Mouse (Mus musculus) mesoderm, embryonic 11.5 days (tissue): ENCODE measurements around the gene Zfp207.
"Not testable (repeated sequence)": the region's sequence is repeated elsewhere in the genome, so short reads cannot be mapped to it uniquely, and the experiment has no call there.

Source experiments
- DNase-seq: peaks from one replicate; pipeline ENCODE4 v3.0.0-alpha.2; 2012; ENCODE audit warnings: low read depth, low spot score

Gene Zfp207

DNA sequence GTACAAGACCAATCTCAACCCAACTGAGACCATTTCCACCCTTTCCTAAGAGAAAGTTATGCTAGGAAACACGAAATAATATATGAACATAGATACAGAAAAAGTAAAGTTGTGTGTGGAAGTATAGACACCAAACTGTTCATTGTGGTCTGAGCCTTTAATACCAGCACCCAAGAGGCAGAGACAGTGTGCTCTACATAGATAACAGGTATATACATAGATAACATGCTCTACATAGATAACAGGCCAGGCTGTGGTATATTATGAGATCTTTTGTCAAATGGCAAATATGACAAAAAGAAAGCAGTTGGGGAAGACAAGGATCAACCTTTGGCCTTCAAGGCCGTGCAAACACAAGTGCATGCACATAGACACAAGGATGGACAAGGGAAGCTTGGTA lies 27.3 kb downstream of the Zfp207 start:
- no peak for DNase-seq

DNA sequence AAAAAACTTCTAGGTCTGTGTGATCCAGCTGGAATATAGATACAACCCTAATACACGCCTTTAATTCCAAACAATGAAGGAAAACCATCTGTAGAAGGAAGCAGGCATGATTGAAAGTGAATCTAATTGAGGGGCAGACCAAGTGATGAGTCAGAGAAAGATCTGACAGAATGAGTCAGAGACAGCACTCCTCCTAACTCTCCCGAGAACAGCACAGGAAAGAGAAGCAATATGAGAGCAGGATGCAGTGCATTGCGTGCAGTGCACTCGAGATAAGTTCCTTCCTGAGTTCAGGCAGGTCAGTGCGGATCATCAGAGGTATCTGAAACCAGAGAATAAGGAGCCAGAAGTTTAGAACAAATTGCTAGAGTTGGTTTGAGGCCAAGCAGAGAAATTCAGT lies 34.0 kb downstream of the Zfp207 start:
- no peak for DNase-seq

DNA sequence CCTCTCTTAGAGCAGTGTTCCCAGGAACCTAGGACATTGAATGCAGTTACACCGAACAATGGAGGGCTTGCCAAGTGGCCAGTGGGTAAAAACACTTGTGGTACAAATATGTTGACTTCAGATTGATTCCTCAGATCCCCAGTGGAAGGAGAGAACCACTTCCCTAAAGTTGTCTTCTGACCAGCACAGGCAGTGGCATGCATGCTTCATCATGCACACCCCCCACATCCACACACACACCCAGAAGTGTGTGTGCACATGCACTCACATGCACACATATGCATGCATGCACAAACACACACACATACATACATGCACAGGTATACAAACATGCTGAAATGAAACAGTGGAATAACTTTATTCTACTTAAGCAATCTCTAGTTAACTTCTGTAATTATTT lies 36.7 kb downstream of the Zfp207 start:
- DNase-seq, result no peak

DNA sequence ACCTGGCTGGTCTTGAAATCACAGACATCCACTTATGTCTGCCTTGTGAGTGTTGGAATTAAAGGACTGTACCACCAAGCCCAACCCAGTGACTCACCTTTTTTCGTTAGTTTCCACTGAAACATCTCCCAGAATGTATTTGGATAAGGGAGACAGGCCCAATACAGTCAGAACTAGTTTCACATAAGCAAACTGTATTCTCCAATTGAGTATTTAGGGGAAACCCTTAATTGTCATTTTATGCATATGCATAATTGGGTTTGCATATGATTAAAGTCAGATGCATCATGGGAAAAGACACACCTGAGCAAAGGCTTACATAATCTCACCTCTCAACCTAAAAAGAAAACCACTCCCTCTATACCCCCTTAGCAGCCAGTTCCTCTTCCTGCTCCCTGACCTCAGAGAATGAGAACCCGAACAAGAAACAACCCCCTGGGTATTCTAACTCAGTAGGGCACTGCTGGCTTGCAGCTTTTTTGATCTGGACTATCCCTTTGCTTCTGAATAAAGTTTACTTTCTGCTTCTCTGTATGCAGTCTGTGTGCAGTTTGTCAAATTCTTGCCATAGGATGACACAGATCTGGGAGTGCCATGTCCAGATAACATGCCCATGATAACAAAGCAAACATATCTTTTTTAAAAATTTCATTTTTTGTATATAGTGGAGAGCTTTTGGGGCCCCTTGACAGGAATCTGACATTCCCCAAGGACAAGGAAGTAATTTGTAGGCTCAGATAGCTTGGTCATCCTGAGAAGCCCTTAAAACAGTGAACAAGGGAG lies 37.3 kb downstream of the Zfp207 start:
- no peak for DNase-seq

DNA sequence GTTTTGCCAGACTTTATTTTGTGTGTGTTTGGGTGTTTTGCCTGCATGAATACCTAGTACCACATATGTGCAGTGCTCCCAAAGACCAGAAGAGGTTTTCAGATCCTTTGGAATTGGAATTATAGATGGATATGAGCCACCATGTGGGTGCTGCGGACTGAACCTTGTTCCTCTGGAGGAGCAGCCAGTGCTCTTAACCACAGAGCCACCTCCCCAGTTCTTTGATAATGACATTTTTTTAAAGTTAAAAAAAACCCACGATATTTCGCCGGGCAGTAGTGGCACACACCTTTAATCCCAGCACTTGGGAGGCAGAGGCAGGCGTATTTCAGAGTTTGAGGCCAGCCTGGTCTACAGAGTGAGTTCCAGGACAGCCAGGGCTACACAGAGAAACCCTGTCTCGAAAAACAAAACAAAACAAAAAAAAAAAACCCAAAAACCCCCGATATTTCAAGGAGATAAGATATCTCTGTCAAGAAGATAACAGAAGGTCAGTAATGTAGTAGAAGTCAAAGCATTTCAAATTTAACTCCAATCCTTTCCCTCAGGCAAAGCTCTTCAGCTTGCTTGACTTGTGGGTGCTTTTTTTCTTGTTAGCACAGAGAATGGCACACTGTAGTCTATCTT lies 38.5 kb downstream of the Zfp207 start:
- no peak for DNase-seq

DNA sequence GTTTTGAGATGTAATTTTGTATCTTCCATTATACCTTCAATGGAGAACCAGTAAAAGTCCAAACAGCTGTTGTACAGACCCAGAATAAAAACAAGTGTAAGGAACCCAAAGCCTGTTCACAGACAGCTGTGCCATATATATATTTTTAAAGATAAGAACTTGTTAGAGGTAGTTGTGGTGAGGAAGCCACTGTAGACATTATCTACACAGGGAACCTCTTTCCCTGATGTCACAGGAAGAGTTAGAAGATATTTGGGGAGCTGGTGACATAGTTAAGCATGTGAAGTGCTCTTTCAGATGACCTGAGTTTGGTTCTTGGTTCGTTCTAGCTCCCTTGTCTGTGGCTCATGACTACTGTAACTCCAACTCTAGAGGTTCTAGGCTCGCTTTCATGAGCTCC lies 41.6 kb downstream of the Zfp207 start:
- no peak for DNase-seq

DNA sequence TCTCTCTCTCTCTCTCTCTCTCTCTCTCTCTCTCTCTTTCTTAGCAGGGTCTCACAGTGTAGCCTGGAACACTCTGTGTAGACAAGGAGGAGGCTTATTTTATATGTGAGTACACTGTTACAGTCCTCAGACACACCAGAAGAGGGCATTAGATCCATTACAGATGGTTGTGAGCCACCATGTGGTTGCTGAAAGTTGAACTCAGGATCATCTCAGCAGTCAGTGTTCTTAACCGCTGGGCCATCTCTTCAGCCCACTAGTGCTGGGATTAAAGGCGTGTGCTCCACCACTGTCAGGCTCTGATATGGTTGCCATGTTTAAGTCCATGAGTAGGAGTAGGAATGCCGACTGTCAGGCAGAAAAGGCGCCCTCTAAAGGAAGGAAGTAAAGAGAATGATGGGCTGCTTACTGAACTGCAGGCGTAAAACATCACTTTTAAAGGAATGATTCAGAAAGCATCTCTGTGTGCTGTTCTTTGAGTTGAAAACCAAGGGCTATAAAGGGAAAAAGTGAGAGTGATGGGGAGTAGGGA lies 42.2 kb downstream of the Zfp207 start:
- DNase-seq, result no peak

DNA sequence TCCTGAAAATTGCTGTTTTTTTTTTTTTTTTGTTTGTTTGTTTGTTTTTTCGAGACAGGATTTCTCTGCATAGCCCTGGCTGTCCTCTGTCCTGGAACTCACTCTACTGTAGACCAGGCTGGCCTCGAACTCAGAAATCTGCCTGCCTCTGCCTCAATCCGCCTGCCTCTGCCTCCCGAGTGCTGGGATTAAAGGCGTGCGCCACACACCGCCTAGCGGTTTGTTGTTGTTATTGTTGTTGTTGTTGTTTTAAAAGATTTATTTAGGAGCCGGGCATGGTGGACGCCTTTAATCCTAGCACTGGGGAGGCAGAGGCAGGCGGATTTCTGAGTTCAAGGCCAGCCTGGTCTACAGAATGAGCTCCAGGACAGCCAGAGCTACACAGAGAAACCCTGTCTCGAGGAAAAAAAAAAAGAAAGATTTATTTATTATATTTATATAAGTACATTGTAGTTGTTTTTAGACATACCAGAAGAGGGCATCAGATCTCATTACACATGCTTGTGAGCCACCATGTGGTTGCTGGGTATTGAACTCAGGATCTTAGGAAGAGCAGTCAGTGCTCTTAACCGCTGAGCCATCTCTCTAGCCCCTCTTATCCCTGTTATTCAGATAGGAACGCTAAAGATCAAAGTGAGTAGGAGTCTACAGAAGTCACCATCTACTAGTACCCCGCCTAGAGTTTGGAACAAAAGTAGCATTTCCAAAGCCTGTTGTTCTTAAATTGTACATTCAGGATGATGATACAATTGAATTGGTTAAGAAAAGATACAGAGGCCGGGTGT lies 43.1 kb downstream of the Zfp207 start:
- not testable (repeated sequence) for DNase-seq

DNA sequence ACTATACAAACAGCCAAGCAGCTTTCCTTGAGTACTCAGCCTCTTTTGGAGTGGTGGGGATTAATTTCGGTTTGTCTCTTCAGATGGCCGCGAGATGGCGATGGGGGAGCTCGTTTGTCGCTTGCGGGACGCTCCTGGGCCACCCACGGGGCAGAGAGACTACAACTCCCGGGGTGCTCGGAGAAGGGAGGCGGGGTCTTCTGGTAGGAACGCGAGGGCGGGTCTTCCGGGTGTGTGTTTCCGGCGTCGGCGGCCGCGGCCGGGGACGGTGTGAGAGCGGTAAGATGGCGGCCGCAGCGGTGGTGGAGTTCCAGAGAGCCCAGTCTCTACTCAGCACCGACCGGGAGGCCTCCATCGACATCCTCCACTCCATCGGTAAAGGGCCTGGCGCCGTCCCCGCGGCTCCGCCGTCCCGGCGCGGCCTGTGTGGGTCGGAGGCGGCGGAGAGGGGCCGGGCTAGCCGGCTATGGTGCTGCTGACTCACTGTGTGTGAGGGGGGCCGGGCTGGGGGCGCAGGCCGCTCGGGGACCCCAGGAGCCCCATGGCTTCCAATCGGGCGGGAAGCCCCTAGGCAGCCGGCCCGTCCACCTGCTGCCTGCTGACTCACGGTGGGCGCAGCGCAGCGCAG lies 45.4 kb downstream of the Zfp207 start, which contains the start of gene Psmd11:
TSS of gene Psmd11 (plus strand) at position 235 of the 628 bp plus-strand sequence.
- peak; percentile 96 for DNase-seq

DNA sequence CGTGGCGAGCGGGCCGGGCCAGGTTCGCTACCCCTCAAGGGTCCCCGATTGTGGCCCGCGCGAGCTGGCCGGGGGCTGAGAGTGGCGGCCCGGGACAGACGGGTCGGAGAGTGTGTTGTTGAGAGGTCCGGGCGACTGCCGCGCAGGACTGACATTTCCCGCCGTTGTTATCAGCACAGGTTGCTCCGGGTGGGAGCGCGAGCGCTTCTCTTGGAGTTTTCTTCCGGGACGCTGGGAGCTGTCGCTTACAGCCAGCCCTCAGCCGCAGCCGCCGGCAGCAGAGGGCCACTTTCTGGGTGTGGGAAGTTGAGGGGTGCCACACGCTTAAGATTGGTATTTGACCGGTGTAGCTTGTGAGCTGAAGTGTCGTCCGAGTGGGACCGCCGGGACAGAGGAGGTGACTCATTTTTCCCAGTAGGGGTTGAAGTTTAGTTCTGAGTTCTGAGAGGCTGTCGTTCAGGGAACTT lies 46.0 kb downstream of the Zfp207 start:
- peak; percentile 21 for DNase-seq

DNA sequence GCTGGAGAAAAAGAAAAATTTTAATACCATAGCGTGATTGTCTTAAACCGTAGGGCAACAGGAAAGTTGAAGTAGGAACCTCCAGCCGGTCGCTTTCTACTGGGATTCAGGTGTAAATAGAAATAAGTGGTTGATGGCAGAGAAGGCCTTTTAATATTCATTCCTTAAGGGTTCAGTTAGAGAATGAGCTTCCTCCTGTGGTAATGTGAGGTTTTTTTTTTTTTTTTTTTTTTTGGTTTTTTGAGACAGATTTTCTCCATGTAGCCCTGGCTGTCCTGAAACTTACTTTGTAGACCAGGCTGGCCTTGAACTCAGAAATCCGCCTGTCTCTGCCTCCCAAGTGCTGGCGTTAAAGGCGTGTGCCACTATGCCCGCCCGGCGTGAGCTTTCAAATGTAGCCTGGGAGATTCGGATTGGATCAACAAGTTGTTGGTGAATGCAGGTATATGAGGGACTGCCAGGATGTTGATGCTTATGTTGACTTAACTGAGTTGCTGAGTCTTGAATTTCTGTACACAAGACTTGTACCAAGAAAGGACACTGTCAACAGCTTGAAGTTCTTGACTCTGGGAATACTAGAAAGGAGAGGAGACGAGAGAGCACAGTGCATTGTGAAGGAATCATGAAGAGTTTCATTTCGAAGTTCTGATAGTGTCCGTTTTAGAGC lies 46.6 kb downstream of the Zfp207 start:
- DNase-seq, result no peak

DNA sequence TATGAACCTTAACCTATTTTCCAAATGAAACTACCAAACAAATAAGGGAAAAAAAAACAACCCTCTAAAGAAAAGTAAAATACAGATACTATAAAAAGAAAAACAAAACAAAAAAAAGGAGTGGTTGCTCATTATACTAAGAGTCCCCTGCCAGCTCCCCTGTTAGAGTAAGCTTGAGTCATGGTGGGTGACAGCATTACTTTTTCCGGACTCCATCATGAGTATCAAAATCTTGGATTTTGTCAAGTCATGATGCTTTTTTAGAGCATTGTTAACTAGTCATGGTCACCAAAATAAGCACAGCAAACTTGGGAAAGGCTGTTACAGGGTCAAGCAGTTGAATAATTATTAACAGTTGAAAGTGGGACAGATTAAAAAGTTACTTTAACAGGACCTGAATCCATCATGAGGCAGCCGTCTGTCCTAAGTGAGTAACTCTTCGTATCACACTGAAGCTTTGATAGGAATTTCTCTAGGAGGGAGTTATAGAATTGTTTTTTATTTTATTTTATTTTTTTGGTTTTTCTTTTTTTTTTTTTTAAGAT lies 47.4 kb downstream of the Zfp207 start:
- DNase-seq, result no peak

DNA sequence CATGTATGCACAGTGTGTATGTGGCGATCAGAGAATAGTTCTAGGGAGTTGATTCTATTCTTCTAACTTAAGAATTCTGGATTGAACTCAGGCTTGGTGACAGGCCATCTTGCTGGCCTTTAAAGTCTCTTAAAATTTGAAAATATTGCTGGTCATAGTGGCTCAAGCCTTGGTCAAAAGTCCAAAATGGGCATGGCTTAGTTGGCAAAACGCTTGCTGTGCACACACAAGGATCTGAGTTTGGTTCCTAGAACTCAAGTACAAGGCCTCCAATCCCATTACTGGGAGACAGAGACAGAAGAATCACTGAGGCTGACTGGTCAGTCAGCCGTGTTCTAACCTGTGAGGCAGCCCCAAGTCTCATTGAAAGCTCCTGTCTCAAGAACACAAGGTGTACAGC lies 63.8 kb downstream of the Zfp207 start:
- DNase-seq, result no peak

DNA sequence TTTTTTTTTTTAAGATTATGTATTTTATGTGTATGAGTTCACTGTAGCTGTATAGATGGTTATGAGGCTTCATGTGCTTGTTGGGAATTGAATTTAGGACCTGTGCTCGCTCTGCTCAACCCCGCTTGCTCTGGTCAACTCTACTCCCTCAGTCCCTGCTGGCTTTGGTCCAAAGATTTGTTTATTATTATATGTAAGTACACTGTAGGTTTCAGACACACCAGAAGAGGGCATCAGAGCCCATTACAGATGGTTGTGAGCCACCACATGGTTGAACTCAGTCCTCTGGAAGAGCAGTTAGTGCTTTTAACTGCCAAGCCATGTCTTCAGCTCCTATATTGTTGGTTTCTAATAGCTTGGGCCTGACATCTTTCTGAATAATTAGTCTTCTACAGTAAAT lies 66.8 kb downstream of the Zfp207 start:
- DNase-seq, result no peak

DNA sequence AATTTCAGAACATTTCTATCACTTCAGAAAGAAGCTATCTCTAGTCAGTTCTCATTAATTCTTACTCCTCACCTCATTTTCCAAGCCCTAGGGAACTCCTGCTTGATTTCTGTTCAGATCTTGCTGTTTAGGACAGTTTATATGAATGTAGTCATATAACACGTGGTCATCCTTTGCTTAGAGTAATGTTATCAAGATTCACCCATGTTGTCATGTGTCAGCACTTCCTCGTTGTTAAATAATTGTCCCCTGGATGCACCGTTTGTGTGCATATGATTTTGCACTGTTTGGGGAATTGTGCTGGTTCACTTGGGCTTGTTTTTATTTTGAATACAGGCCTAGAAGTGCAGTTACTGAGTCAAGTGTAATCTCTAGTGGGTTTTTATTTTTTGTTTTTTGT lies 69.2 kb downstream of the Zfp207 start:
- DNase-seq, result no peak

DNA sequence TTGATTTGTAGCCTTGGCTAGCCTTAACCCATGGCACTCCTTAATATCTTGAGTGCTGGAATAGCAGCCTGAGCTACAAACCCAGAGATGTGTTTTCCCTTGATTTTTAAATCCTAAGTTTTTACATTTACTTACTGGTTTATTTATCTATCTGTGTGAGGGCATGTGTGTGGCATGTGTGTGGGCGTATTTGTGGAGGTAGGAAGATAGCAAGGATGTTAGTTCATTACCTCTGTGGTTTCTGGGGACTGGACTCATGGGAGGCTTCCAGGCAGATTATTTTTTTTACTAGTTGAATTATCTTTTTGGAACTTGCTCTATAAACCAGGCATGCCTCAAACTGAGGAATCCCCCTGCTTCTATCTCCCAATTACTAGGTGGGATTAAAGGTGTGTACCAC lies 70.1 kb downstream of the Zfp207 start:
- no peak for DNase-seq
